Mouse (Mus musculus) right cerebral cortex, postnatal 36 days (tissue): Measurements from ENCODE around the gene Tmem220.

Experiments
- DNase-seq, 2 experiments: peaks; one replicate each; pipeline ENCODE4 v3.0.0; 2022; ENCODE audit warnings: low spot score in 2 of 2, mixed read lengths in 1 of 2

Tmem220 gene

DNA sequence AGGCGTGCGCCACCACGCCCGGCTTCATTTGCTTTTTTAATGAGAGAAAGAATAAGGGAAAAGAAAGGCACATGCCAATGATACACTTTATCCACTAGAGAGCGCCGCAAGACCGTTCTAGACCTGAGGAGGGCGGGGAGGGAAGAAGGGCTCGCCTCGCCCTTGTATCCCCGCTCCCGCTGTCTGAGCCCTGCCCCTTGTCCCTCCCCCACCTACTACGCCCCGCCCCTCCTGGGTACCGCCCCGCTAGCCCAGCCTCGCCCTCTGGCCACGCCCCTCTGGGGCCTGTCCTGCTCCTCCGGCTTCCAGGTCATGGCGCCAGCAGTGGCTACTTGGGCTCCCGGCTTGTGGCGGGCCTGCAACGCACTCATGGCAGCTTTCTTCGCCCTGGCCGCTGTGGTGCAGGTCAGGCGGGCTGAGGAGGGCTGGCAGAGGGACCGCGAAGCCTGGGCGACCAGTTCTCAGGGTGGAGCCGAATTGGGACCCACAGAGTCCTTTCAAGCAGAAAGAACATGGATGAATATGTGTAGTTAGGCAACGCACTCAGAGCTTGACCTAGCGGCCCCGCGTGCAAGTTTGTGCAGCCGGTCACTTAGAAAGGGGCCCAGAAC, at the start of gene Tmem220:
TSS of gene Tmem220 (plus strand) at position 288 of the 611 bp plus-strand sequence.
- peak; percentile 66 to 73 for DNase-seq

DNA sequence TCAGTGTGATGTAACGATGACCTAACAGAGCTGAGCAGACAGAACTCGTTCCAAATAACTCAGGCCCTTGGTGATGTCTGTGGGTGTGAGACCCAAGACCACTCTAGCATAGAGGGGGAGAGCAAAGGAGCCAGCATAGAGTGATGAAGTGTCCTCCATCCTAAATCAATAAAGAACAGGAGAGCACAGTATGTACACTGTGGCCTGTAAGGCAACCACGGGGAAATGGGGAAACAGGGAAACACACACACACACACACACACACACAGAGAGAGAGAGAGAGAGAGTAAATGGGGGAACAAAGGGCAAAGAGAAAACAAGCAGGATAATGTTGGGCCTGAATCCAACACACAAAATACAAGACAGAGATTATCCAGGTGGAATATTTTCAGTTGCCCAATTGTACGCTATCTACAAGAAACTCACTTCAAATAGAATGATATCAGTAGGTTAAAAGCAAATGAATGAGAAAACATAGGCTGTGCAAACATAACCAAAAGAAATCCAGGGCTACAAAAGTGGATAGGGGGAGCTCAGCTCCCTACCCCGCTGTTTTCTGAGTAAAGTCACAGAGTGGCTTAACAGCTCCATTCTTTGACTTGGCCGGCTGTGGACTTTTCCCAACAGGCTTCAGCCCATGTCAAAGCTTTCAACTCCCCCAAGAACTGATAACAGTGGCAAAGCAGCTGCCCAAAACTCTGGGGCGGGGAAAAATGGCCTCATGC, 49.2 kb upstream of the Tmem220 start:
- DNase-seq, result no peak

DNA sequence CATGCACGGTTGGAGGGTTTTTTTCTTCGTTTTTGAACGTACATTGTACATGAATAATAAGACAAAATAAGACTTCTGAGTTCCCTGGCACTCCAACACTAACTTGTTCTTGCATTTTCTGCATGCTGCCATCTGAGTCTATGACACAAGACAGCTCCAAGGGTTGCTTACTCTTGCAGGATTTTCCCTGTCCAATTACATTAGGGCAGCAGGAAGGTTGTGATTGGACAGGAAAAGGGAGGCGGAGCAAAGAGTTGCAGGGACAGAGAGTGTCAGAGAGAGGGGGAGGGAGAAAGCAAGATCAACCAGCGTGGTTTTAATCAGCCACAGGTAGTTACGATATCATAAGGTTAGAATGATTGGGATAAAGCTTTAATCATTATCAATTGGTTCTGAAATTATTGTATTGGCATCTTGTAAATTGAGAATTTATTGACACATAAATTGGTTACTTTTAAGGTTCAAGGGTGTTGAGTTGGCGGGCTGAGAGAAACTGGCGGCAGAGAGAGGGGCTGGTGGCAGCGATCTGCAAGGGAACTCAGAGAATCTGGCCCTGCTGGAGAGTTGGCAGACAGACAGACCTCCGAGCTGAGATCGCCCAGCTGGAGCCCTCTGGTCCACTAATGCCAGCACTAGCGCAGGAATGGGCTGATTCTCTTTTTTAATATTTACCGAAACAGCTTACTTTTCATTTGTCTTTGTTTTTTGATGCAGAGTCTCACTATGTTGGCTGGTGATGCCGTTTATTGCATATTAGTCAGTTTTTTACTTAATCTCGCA, 43.4 kb upstream of the Tmem220 start:
- no peak for DNase-seq

DNA sequence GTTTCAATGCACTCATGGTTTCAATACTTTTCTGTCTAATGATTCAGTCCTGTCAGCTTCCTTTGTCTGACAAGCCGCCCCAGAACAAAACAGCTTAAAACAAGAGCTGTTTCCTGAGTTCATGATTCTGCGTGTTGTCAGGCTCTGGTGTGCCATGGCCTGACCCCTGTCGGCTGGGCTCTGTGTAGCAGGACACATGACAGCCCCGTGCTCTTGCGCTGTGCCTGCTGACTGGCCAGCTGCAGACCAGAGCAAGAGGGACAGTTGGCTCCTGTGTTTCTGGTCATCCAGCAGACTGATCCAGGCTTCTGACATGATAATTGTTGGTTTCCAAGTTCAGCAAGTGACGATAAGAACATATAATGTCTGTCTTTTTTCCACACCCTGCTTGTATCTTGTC, 42.2 kb upstream of the Tmem220 start:
- DNase-seq, result no peak

DNA sequence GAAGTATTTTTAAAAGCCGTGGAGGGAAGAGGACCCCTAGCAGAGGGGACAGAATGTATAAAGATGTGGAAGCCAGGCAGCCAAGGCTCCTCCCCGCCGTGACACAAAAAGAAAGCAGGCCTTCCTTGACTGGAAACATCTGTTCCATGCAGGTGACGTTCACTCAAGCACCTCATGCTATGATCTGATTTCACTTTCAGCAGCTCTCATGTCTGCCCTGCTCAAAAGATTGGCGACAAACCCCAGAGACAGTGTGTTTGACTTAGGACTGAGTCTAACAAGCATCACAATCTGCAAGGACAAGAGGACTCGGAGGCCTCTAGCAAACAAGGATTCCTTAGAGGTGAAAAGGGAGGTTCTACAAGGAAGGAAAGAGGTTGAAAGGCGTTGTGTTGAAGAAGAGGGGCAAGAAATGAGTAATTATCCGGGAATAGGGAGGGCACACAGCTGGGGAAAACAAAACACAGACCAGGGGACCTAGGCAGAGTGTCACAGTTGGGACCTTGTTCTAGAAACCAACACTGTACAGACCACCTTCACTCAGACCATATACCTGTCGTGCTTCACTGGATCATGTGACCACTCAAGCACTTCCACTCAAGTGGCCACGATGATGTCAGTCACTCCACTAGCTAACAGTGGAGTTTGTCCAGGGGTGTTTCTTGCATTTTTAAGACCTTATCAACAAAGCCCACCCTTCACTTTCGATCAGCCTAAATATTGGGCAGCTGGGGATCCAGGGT, 41.4 kb upstream of the Tmem220 start:
- no peak for DNase-seq

DNA sequence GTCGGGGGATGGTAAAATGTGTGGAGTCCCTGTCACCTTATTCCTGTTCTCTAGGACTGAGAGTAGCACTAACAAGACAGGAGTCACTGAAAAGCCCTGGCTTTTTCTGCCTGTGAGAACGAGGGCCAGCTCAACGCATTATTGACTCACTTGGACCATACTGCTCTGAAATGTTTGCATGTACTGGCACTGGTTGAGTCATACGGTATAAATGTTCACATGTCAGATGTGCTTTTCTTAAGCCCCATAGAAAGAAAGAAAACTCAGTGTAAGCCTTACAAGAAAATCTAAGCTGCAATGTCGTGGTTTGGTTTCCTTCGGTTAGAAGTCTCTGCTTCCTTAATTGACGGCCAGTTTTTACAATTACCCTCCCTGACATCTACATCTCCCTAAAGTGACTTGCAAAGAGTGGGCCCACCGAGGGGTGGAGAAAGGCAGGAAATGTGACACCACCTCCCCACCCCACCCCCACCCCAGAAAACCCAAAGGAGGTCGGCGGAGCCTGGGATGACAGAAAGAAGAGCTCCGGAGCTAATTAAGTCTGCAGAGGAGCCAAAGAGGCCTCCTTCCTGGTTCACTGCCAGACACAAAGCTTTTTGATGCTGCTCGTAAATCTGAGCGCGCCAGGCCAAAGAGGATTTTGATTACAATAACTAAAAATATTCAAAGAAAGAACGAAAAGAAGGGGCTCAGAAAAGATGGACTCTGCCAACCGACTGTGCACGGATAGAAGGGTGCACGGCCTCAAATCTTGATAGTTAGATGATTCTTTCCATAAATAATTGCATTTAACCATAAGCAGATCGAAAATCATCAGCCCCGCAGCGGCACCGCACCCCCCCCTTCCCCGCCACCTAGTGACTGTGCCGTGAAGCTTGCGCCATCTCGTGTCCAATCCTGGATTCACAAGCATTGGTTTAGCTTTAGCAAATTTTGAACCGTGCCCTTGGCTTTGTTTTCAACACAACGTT, 40.5 kb upstream of the Tmem220 start:
- peak; percentile 29 to 39 for DNase-seq

DNA sequence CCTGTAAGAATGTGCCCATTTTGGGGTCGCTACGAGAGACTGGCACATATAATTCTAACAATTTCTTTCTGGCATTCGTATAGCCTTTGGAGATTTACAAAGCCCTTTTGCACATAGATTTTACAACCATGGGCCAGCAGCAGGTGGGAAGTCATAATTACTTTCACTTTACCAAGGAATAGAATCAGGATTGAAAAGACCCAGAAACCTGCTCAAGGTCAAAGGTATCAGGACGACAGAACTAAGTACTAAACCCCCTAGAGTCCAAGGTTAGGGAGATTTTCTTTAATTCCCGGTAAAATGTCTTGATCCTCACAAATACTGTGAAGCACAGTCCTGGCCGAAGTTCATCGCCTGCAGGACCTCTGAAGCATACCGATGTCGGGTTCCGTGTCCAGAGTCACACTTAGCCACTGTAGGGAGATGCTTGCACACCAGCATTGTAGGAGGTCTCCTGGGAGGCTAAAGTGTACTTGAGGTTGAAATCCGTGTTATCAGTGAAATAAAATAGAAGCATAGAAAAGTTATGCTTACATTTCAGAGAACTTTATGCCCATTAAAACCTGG, 39.7 kb upstream of the Tmem220 start:
- DNase-seq, result no peak

DNA sequence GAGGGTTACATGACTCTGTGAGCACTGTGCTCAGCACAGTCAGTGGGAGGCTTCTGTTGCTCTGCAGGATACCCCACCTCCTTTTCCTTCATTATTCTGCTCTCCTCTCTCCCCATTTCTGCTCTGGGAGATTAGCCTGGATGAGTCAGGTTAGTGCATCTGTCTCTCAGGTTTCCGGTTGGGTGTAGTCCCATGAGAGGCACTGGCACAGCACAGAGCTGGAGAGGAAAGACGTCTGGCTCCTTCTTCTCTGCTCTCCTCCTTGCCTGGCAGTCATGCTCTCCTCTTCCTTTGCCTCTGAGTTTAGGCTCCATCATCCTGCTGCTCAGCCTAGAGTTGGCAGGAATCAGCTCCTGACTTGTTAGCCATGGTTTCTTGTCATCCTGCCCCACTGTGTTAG, 32.8 kb upstream of the Tmem220 start:
- DNase-seq, result no peak

DNA sequence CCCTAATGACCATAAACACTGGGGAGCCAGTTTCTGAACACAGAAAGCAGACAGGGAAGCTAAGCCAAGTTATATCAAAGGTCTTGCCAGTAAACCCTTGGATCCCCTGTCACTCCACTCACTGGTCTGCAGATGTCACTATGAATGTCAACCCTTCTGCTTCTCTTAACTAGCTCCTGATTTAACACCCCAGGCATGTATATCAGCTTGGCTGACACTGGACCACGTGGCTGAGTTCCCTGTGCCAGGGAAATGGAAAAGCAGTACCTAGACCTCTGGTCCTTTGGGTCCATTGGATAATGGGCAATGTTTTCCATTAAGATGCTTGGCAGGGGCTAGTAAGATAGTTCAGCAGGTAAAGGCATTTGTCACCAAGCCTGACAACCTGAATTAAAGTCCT, 31.3 kb upstream of the Tmem220 start:
- DNase-seq, result no peak

DNA sequence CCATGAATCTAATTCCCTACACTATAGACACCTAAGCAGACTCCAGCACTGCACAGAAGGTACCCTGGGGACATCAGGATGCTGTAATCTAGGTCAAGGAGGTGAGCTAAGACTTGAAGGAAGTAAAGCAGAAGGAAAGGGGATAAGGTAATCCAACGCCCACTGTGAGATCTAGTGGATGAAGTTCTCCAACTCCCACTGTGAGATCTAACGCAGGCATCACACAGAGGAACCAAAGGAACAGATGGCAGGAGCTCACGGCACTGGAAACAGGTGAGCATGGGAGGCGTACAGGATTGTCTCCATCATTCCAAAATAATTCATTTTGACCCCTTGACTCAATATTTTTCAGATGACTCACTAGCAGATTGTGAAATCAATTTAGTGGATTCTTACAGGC, 28.5 kb upstream of the Tmem220 start:
- DNase-seq, result no peak

DNA sequence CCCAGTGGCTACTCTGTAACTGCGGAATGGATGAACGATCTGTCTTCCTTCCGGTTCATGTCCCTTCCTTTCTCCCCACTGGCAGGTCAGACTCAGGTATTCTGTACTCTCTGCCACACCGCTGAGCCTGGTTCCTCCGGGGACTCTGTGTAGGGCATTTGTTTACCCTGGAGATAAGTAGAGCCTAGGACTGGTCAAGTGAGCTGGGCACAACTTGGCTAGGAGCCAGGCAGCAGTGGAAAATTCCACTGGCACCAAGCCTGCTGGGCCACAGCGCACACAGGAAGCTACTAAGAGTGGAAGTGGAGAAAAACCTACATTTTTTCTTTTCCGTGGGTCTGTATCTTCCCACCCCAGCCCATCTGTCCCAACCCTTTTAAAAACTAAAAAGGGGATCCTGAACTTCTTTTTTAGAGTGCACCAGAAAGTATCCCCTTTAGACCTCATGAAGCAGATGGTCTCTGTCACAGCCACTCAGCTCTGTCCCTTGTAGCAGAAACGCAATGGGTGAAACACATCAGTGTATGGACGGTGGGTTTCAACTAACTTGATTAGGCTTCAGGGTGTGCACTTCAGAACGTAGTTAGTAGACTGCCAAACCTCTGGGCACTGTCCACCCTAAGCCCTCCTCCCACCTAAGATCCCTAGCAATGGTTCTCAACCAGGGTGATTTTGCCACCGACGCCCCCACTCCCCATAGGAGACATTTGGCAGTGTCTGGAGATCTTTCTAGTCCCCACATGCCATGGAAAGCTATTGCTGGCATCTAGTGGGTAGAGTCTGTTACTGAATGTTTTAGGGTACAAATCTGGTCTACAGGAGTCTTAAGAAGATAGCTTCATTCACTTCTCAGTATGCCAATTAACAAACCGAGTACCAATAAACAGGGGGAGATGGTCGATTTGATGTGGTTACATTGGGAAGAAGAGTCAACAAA, 26.2 kb upstream of the Tmem220 start:
- peak in 1 of 2 experiments; percentile 34 for DNase-seq

DNA sequence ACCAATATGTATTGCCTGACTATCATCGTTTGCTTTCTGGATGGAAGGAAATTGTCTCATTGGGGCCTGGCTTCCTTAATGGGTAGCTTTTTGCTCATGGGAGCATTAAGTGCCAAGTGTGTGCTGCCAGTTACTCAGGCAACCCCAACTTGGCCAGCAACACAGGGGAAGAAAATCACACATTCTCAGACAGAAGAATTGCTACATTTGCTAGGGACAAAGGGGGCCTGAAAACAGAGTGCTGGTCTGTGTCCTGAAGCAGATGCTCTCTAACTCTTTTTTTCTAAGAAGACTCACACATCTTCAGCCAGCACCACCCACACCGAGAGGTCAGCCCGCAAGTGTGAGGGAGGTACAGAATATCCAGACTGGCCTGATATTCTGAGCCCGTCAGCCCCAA, 24.3 kb upstream of the Tmem220 start:
- DNase-seq, result no peak

DNA sequence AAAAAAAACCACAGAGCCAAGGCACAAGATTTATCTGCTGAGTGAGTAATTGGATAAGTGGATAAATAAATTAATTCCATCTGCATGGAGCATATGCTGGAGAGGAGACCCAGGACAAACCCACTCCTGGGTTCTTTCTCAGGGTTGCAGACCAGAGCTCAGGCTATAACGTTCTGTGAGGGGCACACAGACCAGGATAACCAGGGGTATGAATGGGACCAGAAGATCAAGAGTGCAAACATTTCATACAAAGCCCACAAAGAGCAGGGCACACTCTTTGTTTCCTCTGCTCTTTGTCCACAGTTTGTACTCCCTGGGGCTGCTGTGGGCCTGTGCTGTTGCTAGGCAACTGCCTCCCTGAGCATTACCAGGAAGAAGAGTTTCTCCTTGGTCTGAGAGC, 23.2 kb upstream of the Tmem220 start:
- DNase-seq, result no peak

DNA sequence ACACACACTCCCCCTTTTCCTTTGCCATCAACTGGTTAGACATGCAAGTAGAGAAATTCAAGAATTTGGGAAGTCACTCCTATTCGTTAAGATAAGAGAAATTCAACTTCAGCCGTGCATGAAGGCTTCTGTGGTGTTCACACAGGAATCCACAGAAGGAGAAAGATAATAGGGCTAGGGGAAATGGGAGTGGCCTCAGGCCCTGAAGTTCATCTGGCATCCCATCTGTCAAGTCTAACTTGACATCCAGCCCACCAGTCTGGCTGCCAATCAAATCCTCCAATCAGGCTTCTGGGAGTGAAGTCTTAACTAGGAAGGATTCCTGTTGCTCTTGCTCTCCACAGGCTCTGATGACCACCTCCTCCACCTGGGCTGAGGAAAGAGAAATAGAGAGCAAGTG, 22.0 kb upstream of the Tmem220 start:
- no peak for DNase-seq

DNA sequence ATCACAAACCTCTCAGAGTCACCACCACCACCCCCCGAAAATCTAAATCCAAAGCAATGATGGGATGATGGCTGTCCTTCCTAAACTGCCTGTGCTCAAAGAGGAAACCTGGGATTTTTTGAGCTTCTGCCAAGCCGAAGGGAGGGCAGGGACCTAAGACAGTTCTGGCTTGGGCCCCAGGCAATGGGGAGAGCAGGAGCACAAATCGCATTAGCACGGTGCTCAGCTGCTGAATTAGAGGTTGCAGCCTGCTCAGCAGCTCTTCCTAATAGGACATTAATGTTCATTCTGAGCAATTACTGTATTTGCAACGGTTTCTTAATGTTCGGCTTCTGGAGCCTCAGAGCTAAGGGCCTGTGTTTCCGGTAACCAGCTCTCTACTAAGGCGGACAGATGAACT, 17.0 kb upstream of the Tmem220 start:
- DNase-seq, result no peak

DNA sequence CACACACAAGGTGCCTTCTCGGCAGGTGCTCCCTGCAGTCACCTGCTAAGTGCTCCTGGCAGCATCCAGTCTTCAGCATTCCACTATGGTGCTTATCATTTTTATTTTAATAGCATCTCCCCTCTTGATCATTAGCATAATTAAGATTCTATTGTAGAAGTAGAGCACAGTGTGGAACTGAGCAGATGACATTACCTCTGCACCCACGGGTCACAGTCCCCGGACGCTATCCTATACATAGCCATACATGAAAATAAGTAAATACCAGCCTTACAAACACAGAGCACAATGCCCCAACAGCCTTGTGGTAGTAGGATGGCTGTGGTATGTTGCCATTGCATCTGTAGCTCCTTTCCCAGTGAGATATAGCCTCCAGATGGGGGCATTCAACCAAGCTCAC, 16.4 kb upstream of the Tmem220 start:
- DNase-seq, result no peak

DNA sequence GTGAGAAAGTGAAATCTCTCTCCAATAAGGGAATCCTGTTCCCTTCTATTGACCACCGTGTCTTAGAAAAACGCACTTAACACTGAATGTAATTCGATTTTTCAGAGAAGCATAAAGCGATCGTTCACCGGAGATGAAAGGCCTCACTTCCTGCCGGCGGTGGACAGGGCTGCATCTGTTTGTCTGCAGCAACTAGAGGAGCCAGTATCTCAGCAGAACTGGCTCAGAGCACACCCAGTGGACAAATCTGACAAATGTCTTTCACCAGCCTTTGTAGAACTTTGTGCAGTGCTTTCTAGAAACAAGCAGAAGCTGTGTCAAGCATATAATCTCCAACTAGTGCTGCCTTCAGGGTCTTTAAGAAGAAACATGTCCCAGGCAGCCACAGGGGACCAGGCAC, 14.5 kb upstream of the Tmem220 start:
- no peak for DNase-seq

DNA sequence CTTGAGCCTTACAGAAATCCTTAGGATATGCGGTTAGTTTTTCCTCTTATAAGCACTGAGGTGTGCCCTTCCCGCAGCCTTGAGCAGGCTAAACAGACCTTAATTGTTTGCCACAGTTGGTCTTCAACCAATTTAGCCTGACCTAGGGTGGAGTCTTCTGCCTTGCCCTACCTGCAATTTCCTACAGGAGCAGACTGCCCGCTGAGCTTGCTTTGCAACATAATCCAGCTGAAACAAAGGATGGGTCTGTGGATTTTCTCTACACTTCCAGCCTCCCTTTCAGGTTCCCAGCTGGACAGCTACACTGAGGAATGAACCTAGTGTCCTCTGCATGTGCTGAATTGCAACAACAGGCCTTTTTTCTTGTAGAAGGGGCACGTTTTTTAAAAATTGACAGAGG, 13.3 kb upstream of the Tmem220 start:
- DNase-seq, result no peak

DNA sequence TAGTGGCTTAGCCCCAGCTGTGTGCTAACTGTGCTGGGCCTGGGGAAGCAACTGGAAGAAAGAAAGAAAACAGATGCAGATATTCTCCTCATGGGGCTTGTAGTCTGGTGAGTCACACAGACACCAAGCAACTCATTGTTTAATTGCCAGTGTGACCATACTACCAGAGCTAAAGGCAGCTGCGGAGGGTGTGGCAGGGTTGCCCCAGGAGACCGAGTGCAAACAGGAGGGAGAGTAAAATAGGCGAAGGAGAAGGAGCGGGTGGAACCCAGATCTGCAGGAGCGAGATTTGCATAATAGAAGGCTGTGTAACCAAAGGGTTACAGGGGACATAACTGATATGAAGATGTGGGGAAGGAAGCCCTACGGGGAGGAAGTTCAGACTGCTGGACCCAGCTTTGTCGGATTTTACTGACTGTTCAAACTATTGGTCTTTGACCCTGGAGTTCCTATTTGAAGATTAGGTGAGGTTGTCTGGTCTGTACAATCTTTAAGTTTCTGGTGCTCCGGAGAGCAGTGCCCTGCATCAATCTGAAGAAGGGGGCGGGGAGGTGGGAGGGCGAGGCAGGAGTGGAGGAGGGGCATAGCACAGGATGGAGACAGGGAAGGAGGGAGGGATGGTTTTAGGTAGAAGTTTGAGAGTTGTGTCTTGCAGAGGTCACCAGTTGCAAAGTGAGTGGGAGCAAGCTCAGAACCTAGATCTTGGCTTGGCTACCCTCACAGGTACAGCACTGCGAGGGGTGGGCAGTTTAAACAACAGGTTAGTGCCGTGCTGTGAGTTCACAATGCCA, 7.0 kb upstream of the Tmem220 start:
- no peak for DNase-seq
